Mouse (Mus musculus) liver, embryonic 14.5 days (tissue): Measurements from ENCODE around the gene Ampd3. TPM values are rescaled to one million over a fixed set of nuclear protein-coding genes. Genes with fewer than 3 reads are reported as not detected.
A peak's percentile ranks its signal among the peaks of the same experiment; 100 is the strongest.

ENCODE experiments used
- ATAC-seq: fragments of 200-750 bp; cut with Nextera tagmentation; 2 replicates; pipeline ENCODE4 v1.8.0; 2017; ENCODE audit warnings: moderate number of reproducible peaks, mild to moderate bottlenecking, moderate library complexity; ENCODE audit not compliant: insufficient read depth
- DNase-seq, 3 experiments: peaks; one replicate each; pipeline ENCODE4 v3.0.0-alpha.2; 2012 to 2013; ENCODE audit warnings: low read depth in 3 of 3, low spot score in 3 of 3
- H3K27ac ChIP-seq: fragments of 300-500 bp; sonication (generic); 2 replicates; pipeline ENCODE4 v1.5.1; 2014; ENCODE audit warnings: moderate library complexity, mild to moderate bottlenecking, control low read depth, inconsistent platforms
- H3K27me3 ChIP-seq: fragments of 300-500 bp; sonication (generic); 2 replicates; pipeline ENCODE4 v1.6.1; 2014; ENCODE audit warnings: mild to moderate bottlenecking, low read length, moderate library complexity; ENCODE audit not compliant: control insufficient read depth, insufficient read depth
- H3K36me3 ChIP-seq: fragments of 300-500 bp; sonication (generic); replicated peaks from 2 replicates; pipeline ENCODE4 v1.6.1; 2014; ENCODE audit warnings: low read depth; ENCODE audit not compliant: control insufficient read depth, insufficient read depth
- H3K4me1 ChIP-seq, 2 experiments: fragments of 200-500 bp in 1 of 2; fragments of 300-500 bp in 1 of 2; sonication (generic) in 1 of 2; replicated peaks; 2 replicates each; pipeline ENCODE4 v1.6.1; 2012 to 2014; ENCODE audit warnings: antibody characterized with exemption in 1 of 2, inconsistent platforms in 1 of 2, low read length in 1 of 2; ENCODE audit not compliant: control insufficient read depth in 2 of 2, insufficient read depth in 2 of 2
- H3K4me2 ChIP-seq: fragments of 300-500 bp; sonication (generic); 2 replicates; pipeline ENCODE4 v1.6.1; 2014; ENCODE audit warnings: low read depth, mild to moderate bottlenecking, control low read depth, moderate library complexity
- H3K4me3 ChIP-seq, 2 experiments: fragments of 200-500 bp in 1 of 2; fragments of 300-500 bp in 1 of 2; sonication (generic) in 1 of 2; 2 replicates each; pipeline ENCODE4 v1.5.1; 2012 to 2014; ENCODE audit warnings: low read depth in 2 of 2, low read length in 2 of 2, mild to moderate bottlenecking in 2 of 2, control low read depth in 1 of 2, inconsistent platforms in 1 of 2, moderate library complexity in 1 of 2; ENCODE audit not compliant: insufficient read depth in 1 of 2
- H3K9ac ChIP-seq: fragments of 300-500 bp; sonication (generic); replicated peaks from 2 replicates; pipeline ENCODE4 v1.6.1; 2014; ENCODE audit warnings: mild to moderate bottlenecking, control low read depth, moderate library complexity
- H3K9me3 ChIP-seq: fragments of 300-500 bp; sonication (generic); 2 replicates; pipeline ENCODE4 v1.6.1; 2016; ENCODE audit warnings: low read length, mixed read lengths; ENCODE audit not compliant: control insufficient read depth
- CTCF ChIP-seq: IDR thresholded peaks from 2 replicates; pipeline ENCODE4 v1.5.1; 2016; ENCODE audit warnings: antibody characterized with exemption, low read depth, control low read depth
- EP300 ChIP-seq: IDR thresholded peaks from 2 replicates; pipeline ENCODE4 v1.6.1; 2016; ENCODE audit warnings: antibody characterized with exemption, low read depth
- WGBS: fragments of 180-500 bp; shearing (Covaris S2); extraction: QIAGEN DNeasy Blood & Tissue Kit; methylation state at CpG from one replicate; pipeline ENCODE4 v1.1.7; 2014; ENCODE audit not compliant: insufficient replicate concordance; 5-methylcytosine and 5-hydroxymethylcytosine counted together
- polyA plus RNA-seq, 2 experiments: library from polyadenylated mRNA; depleted of rRNA in 1 of 2; stranded (reverse) in 1 of 2; unstranded in 1 of 2; fragments of >200 nt; fragmentation: Nextera tagmentation in 1 of 2; extraction: Ambion mirVana in 1 of 2; gene quantifications; 2 replicates each; pipeline versions ENCODE4 v1.2.1 to v1.2.3; 2012 to 2014

Gene Ampd3
- polyA plus RNA-seq, 2 experiments, result 21.9 to 28.6 TPM

- Histone ChIP-seq H3K4me2 (no peak overlapping the region), H3K36me3 (peaks cover 58% of the 10 kb centered on the region), H3K4me3 (no peak overlapping the region), H3K9ac (no peak overlapping the region), H3K27ac (no peak overlapping the region), H3K27me3 (no peaks in the 10 kb centered on the region), H3K4me1 (no peaks in the 10 kb centered on the region), H3K9me3 (no peaks in the 10 kb centered on the region)
- ATAC-seq, result peak; percentile 48; the same call in 1 of the 2 replicates
- peak; percentile 59 to 66 (median 64) for DNase-seq
- TF ChIP-seq EP300, result no peak
- peak; percentile 96 for TF ChIP-seq CTCF
- 0% methylated on average over 4 of the region's 4 CpGs for WGBS
Observed at GRCm38 (mm10) chr7:110801028-110801427, 33.0 kb downstream of the Ampd3 start.

GRCm38 (mm10) chr7:110803131-110803530, 35.1 kb downstream of the Ampd3 start:
- DNase-seq, result no peak
- Histone ChIP-seq H3K27me3 (no peaks in the 10 kb centered on the region), H3K4me2 (no peak overlapping the region), H3K4me3 (no peak overlapping the region), H3K9me3 (no peaks in the 10 kb centered on the region), H3K4me1 (no peaks in the 10 kb centered on the region), H3K9ac (no peak overlapping the region), H3K36me3 (peaks cover 60% of the 10 kb centered on the region), H3K27ac (no peak overlapping the region)
- no peak for TF ChIP-seq CTCF
- TF ChIP-seq EP300, result no peak
- WGBS, result 85% methylated on average over 10 of the region's 10 CpGs
- ATAC-seq, result no peak

GRCm38 (mm10) chr7:110804266-110804665, 36.3 kb downstream of the Ampd3 start:
- Histone ChIP-seq H3K4me1 (no peaks in the 10 kb centered on the region), H3K27ac (no peak overlapping the region), H3K9ac (no peak overlapping the region), H3K36me3 (peaks cover 59% of the 10 kb centered on the region), H3K27me3 (no peaks in the 10 kb centered on the region), H3K4me2 (no peak overlapping the region), H3K9me3 (no peaks in the 10 kb centered on the region), H3K4me3 (no peak overlapping the region)
- ATAC-seq (no peak), DNase-seq (no peak)
- no peak for TF ChIP-seq CTCF
- TF ChIP-seq EP300, result no peak
- 69% methylated on average over 3 of the region's 3 CpGs for WGBS

- H3K36me3 ChIP-seq, result peaks cover 61% of the 10 kb centered on the region
- no peak overlapping the region for H3K4me2 ChIP-seq
- WGBS, result 83% methylated on average over 13 of the region's 13 CpGs
- no peak for TF ChIP-seq EP300
- no peak for TF ChIP-seq CTCF
- DNase-seq (no peak), ATAC-seq (no peak)
- H3K9me3 ChIP-seq, result no peaks in the 10 kb centered on the region
- no peak overlapping the region for H3K9ac ChIP-seq
- no peaks in the 10 kb centered on the region for H3K27me3 ChIP-seq
- no peak overlapping the region for H3K27ac ChIP-seq
- H3K4me1 ChIP-seq, result no peaks in the 10 kb centered on the region
- no peak overlapping the region for H3K4me3 ChIP-seq
Observed at GRCm38 (mm10) chr7:110807460-110808030, 39.5 kb downstream of the Ampd3 start.

DNA sequence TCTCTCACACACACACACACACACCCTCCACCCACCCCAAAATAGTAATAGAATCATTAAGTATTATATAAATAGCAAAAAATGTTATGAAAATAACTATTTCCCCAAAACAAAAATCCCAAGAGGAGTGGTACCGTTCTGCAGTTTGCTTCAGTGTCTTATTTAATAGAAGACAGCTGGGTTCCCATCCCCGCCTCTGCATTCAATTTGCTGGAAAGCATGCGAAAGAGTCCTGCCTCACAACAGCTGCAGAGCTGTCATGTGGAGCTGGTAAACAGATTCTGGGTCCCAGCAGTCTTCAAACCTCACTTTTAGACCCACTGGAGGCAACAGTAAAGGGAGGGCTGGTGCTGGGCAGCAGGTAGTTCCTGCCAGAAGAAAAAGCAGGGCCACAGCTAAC, 41.0 kb downstream of the Ampd3 start:
- Histone ChIP-seq H3K4me3 (no peak overlapping the region), H3K36me3 (peaks cover 58% of the 10 kb centered on the region), H3K4me2 (no peak overlapping the region), H3K27me3 (no peaks in the 10 kb centered on the region), H3K9ac (no peak overlapping the region), H3K4me1 (no peaks in the 10 kb centered on the region), H3K9me3 (no peaks in the 10 kb centered on the region), H3K27ac (no peak overlapping the region)
- ATAC-seq, result no peak
- 78% methylated on average over 3 of the region's 3 CpGs for WGBS
- TF ChIP-seq CTCF (no peak), EP300 (no peak)
- no peak for DNase-seq
